Mouse (Mus musculus): ENCODE measurements around the gene Igfals. TPM values are rescaled to one million over a fixed set of nuclear protein-coding genes. Genes with fewer than 3 reads are reported as not detected.
A peak's percentile ranks its signal among the peaks of the same experiment; 100 is the strongest.

Gene Igfals
- polyA plus RNA-seq, 1 experiment from 2014 or later: 0.11 TPM

DNA sequence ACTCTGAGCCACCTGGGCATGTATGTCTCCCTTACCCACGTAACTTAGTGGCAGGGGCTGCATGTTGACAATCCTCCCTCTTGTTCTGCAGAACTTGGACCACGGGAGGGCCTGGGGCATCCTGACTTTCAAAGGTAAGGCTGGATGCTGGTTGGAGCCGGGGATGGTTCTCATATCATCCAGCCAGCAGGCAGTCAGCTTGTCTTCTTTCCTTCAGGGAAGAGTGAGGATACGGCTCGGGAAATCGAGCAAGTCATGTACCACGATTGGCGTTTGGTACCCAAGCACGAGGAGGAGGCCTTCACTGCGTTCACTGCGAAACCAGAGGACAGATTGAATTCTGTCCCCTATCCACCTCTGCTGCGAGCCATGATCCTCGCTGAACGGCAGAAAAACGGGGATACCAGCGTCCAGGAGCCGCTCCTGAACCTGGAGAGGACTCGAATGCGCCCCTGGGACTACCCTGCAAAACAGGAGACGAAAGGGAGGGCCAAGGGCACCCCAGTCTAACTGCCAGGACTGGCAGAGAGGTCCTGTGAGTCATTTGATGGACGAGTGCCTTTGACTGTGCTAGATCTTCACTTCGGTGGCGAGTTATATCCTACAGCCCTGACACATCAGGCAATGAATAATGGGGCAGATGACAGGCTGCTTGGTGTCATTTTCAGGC, 29.9 kb downstream of the Igfals start:
- 9% methylated on average over 23 of the region's 23 CpGs for WGBS
- Histone ChIP-seq H3K9ac (peak overlapping the region; percentile 93), H3K4me1 (peaks cover 46% of the 10 kb centered on the region), H3K9me3 (no peaks in the 10 kb centered on the region), H3K27ac (replicated peaks) (peak overlapping the region; percentile 86), H3K27me3 (replicated peaks) (no peaks in the 10 kb centered on the region), H3K4me3 (peak overlapping the region; percentile 87), H3K36me3 (peaks cover 70% of the 10 kb centered on the region), H3K4me2 (peak overlapping the region; percentile 100)
- no peak for ATAC-seq (ENCODE audit: extremely low read depth, insufficient number of reproducible peaks, low FRiP score, low TSS enrichment)

- H3K4me2 ChIP-seq: peak within 1 kb of the TSS; percentile 100
- H3K4me3 ChIP-seq: peak within 1 kb of the TSS; percentile 87
- H3K27ac ChIP-seq (replicated peaks): peak within 1 kb of the TSS; percentile 86
- H3K9me3 ChIP-seq: no peaks in the 10 kb centered on the region
- peak within 1 kb of the TSS; percentile 93 for H3K9ac ChIP-seq
- ATAC-seq (ENCODE audit: extremely low read depth, insufficient number of reproducible peaks, low FRiP score, low TSS enrichment): peak; percentile 51
- 2% methylated on average over 50 of the region's 50 CpGs for WGBS
- H3K27me3 ChIP-seq (replicated peaks): no peaks in the 10 kb centered on the region
- peaks cover 70% of the 10 kb centered on the region for H3K36me3 ChIP-seq
- H3K4me1 ChIP-seq: peaks cover 46% of the 10 kb centered on the region
Measured at GRCm38 (mm10) chr17:24896241-24896992, 30.6 kb downstream of the Igfals start, which contains the start of gene Nme3. TSS of gene Nme3 (plus strand) at chr17:24896500.

DNA sequence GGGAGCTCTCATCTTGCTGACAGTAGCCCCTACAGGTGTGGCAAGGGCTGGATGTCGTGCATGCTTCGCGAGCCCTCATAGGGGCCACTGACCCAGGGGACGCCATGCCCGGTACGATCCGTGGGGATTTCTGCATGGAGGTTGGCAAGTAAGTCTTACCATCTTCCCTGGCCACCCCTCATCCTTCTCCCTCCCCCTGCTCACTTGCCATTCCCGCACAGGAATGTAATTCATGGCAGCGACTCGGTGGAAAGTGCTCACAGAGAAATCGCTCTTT, 31.1 kb downstream of the Igfals start:
- no peak for ATAC-seq (ENCODE audit: extremely low read depth, insufficient number of reproducible peaks, low FRiP score, low TSS enrichment)
- Histone ChIP-seq H3K9ac (peak overlapping the region; percentile 93), H3K9me3 (no peaks in the 10 kb centered on the region), H3K4me3 (peak overlapping the region; percentile 87), H3K36me3 (peaks cover 70% of the 10 kb centered on the region), H3K27me3 (replicated peaks) (no peaks in the 10 kb centered on the region), H3K27ac (replicated peaks) (0 out of 2 replicates have a peak overlapping the region, but pooled peaks have one; percentile 86), H3K4me2 (peak overlapping the region; percentile 100), H3K4me1 (peaks cover 46% of the 10 kb centered on the region)
- 44% methylated on average over 11 of the region's 11 CpGs for WGBS

GRCm38 (mm10) chr17:24897600-24897999, 31.8 kb downstream of the Igfals start:
- H3K9me3 ChIP-seq: no peaks in the 10 kb centered on the region
- peaks cover 70% of the 10 kb centered on the region for H3K36me3 ChIP-seq
- H3K27me3 ChIP-seq (replicated peaks): no peaks in the 10 kb centered on the region
- H3K4me3 ChIP-seq: peak overlapping the region; percentile 87
- WGBS: 72% methylated on average over 4 of the region's 4 CpGs
- no peak overlapping the region for H3K27ac ChIP-seq (replicated peaks)
- peak overlapping the region; percentile 30; the same call in 1 of the 2 replicates for H3K9ac ChIP-seq
- H3K4me2 ChIP-seq: peak overlapping the region; percentile 100
- no peak for ATAC-seq (ENCODE audit: extremely low read depth, insufficient number of reproducible peaks, low FRiP score, low TSS enrichment)
- H3K4me1 ChIP-seq: peaks cover 46% of the 10 kb centered on the region

GRCm38 (mm10) chr17:24898041-24898854, 32.5 kb downstream of the Igfals start:
- ATAC-seq (ENCODE audit: extremely low read depth, insufficient number of reproducible peaks, low FRiP score, low TSS enrichment): no peak
- peaks cover 70% of the 10 kb centered on the region for H3K36me3 ChIP-seq

GRCm38 (mm10) chr17:24899153-24899552, 33.4 kb downstream of the Igfals start:
- no peak overlapping the region for H3K9ac ChIP-seq
- H3K36me3 ChIP-seq: peaks cover 74% of the 10 kb centered on the region
- 69% methylated on average over 5 of the region's 5 CpGs for WGBS
- peaks cover 38% of the 10 kb centered on the region for H3K4me1 ChIP-seq
- no peak overlapping the region for H3K4me3 ChIP-seq
- no peak overlapping the region; the same call in 1 of the 2 replicates for H3K27ac ChIP-seq (replicated peaks)
- ATAC-seq (ENCODE audit: extremely low read depth, insufficient number of reproducible peaks, low FRiP score, low TSS enrichment): no peak
- H3K9me3 ChIP-seq: no peaks in the 10 kb centered on the region
- no peak overlapping the region for H3K4me2 ChIP-seq
- no peaks in the 10 kb centered on the region for H3K27me3 ChIP-seq (replicated peaks)

More at GRCm38 (mm10) chr17:24898041-24898854, 32.5 kb downstream of the Igfals start:
- WGBS: 75% methylated on average over 4 of the region's 4 CpGs
- Histone ChIP-seq H3K4me1 (peaks cover 46% of the 10 kb centered on the region), H3K27me3 (replicated peaks) (no peaks in the 10 kb centered on the region), H3K27ac (replicated peaks) (peak overlapping the region; percentile 13; the same call in 1 of the 2 replicates), H3K9me3 (no peaks in the 10 kb centered on the region), H3K4me2 (no peak overlapping the region), H3K9ac (peak overlapping the region; percentile 33), H3K4me3 (peak overlapping the region; percentile 87; the same call in 1 of the 2 replicates)

DNA sequence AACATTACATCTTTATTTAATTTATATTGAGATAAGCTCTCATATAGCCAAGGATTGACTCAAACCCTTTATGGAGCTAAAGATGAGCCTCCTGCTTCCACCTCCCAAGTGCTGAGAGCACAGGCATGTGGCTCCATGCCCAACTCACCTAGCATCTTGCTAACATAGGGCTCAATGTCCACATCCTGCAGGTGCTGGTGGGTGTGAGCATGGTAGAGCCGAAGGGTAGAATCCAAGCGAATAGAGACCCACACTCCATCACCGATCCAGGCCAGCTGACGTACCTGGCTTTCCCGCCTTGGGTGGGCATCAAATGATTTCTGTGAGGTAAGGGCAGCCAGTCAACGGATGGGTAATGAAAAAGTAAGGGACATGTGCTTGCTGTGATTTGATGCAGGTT, 34.2 kb downstream of the Igfals start:
- Histone ChIP-seq H3K36me3 (peaks cover 82% of the 10 kb centered on the region), H3K9me3 (no peaks in the 10 kb centered on the region), H3K4me1 (peaks cover 34% of the 10 kb centered on the region), H3K27ac (replicated peaks) (no peak overlapping the region), H3K4me3 (no peak overlapping the region), H3K27me3 (replicated peaks) (no peaks in the 10 kb centered on the region), H3K9ac (no peak overlapping the region), H3K4me2 (no peak overlapping the region)
- 93% methylated on average over 6 of the region's 6 CpGs for WGBS
- ATAC-seq (ENCODE audit: extremely low read depth, insufficient number of reproducible peaks, low FRiP score, low TSS enrichment): no peak

DNA sequence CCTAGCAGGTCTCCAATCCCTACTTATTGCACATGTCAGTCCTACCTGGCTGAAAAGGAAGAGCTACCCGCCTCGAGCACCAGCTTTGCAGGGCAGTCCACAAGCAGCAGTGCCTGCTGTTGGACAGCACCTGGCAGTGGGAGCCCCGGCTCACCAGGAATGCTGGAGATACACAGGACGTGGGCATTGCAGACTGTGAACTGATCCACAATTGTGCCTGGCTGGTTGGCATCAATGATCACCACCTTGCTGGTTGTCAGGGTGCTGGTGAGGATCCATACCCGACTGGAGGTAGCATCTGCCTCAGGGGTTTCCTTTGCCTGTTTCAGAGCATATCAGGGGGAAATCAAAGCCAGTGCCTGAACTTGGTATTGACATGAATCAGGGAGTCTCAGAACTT, 36.3 kb downstream of the Igfals start:
- ATAC-seq (ENCODE audit: extremely low read depth, insufficient number of reproducible peaks, low FRiP score, low TSS enrichment): no peak
- H3K36me3 ChIP-seq: peaks cover 100% of the 10 kb centered on the region
- no peaks in the 10 kb centered on the region for H3K27me3 ChIP-seq (replicated peaks)
- peaks cover 19% of the 10 kb centered on the region for H3K4me1 ChIP-seq
- no peak overlapping the region for H3K4me2 ChIP-seq
- WGBS: 91% methylated on average over 5 of the region's 5 CpGs
- no peak overlapping the region for H3K9ac ChIP-seq
- H3K4me3 ChIP-seq: no peak overlapping the region
- H3K9me3 ChIP-seq: no peaks in the 10 kb centered on the region
- no peak overlapping the region for H3K27ac ChIP-seq (replicated peaks)

GRCm38 (mm10) chr17:24902671-24903474, 37.1 kb downstream of the Igfals start:
- Histone ChIP-seq H3K4me2 (peak overlapping the region; percentile 9; the same call in 1 of the 2 replicates), H3K4me3 (no peak overlapping the region)

DNA sequence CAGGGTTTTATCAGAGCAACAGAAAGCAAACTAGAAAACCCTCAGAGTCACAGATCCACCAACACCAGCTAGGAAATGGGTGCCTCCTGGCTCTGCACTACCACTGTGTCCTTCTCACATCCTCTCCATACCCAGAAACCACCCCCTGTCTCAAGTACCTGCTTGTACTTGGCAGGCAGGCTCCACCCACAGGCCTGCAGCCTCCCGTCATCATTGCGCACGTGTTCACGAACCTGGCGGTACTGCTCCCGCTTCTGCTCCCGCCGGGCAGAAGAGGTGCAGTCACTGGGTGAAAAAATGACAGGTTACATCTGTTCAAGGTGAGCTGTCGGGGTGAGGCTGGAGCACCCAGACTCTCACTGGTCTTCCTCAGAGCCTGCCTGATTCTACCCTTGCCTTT, 38.0 kb downstream of the Igfals start:
- Histone ChIP-seq H3K27ac (replicated peaks) (no peak overlapping the region), H3K27me3 (replicated peaks) (no peaks in the 10 kb centered on the region), H3K4me3 (no peak overlapping the region), H3K4me2 (no peak overlapping the region), H3K9me3 (no peaks in the 10 kb centered on the region), H3K36me3 (peaks cover 100% of the 10 kb centered on the region), H3K9ac (no peak overlapping the region), H3K4me1 (peaks cover 8% of the 10 kb centered on the region)
- WGBS: 85% methylated on average over 9 of the region's 9 CpGs
- no peak for ATAC-seq (ENCODE audit: extremely low read depth, insufficient number of reproducible peaks, low FRiP score, low TSS enrichment)

More at GRCm38 (mm10) chr17:24902671-24903474, 37.1 kb downstream of the Igfals start:
- 64% methylated on average over 9 of the region's 9 CpGs for WGBS
- Histone ChIP-seq H3K9me3 (no peaks in the 10 kb centered on the region), H3K36me3 (peaks cover 100% of the 10 kb centered on the region), H3K27ac (replicated peaks) (no peak overlapping the region; the same call in 1 of the 2 replicates), H3K4me1 (peaks cover 11% of the 10 kb centered on the region), H3K9ac (no peak overlapping the region), H3K27me3 (replicated peaks) (no peaks in the 10 kb centered on the region)
- ATAC-seq (ENCODE audit: extremely low read depth, insufficient number of reproducible peaks, low FRiP score, low TSS enrichment): peak; percentile 34; the same call in 1 of the 2 replicates

Data from heart, embryonic 13.5 days (tissue).